Mouse (Mus musculus) adrenal gland, postnatal 14 days (tissue): Measurements from ENCODE around the gene Stk11. TPM values are rescaled to one million over a fixed set of nuclear protein-coding genes. Genes with fewer than 3 reads are reported as not detected.

Experiments used
- DNase-seq: peaks from one replicate; pipeline ENCODE4 v3.0.0; 2021; ENCODE audit warnings: mixed read lengths
- total RNA-seq: library from RNA; stranded (reverse); gene quantifications from 2 replicates; pipeline ENCODE4 v1.2.3, GENCODE M21; 2021

Gene Stk11
- total RNA-seq, 1 experiment from 2014 or later, result 147 TPM

GRCm38 (mm10) chr10:80170052-80170451, 54.4 kb downstream of the Stk11 start:
- DNase-seq, result no peak

DNA sequence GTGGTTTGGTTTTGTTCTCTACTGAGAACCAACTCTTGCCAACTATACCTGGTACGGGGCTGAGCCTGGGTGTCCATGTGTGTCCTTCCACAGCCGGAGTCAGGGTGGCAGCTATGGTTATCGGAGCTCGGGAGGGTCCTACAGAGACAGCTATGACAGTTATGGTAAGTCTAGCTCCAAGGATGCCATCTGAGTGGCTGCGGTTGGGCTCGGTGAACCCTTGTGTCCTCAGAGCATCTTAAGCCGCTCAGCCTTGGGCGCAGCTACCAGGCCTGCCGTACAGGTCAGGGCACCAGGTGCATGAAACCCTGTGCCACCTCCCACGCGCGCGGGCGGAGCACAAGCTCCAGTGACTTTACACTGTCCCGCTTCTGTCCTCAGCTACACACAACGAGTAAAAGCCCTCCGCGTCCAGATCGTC, 55.0 kb downstream of the Stk11 start:
- no peak for DNase-seq

DNA sequence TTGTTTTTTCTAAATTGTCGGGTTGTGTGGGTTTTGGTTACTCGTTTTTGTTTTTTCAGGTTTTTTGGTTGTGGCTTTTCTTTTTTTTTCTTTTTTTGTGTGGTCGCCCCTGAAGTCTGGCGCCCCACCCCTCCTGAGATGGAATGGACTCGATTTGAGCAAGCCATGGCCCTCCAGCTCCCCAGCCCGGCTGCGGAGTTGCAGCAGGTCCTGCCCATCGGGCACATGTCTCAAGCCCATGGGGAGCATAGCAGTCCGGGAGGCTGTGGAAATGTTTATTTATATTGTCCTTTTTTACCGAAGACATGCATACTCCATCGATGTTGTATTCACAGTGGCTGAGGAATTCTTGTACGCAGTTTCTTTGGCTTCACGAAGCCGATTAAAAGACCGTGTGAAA, 55.6 kb downstream of the Stk11 start:
- DNase-seq, result no peak

DNA sequence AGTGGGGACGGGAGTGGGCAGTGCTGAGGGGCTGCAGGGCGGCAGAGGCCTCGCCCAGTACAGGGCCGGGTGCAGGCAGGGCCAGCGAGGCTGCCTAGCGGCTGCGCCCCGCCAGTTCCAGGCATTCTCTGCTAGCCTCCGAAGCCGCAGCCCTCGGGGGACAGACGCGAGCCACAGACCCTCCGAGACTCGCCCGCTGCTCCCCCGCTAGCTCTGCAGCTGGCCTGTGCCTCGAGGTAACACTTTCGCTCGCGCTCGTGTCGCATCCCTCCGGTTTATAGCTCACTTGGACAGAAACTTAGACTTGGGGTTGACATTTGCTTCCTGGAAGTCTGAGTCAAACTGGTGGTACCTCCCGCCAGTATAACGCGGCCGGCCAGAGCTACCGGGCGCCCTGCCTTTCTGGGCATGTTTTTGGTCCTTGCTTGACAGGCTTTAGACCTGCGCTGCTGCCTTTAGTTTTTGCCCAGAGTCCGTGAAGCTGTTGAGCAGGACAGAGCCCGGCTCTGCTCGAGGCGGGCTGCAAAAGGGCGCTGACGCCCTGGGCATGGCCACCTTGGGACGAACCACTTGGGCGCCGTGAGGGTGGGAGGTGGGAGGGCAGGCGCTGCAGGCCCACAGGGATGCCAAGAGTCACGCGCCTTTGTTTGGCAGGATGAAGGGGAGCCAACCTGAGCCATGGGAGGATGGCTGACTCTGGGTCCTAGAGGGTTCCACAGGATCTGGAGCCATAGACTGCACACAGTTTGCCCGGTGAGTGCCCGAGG, 56.3 kb downstream of the Stk11 start:
- DNase-seq, result peak; percentile 63

DNA sequence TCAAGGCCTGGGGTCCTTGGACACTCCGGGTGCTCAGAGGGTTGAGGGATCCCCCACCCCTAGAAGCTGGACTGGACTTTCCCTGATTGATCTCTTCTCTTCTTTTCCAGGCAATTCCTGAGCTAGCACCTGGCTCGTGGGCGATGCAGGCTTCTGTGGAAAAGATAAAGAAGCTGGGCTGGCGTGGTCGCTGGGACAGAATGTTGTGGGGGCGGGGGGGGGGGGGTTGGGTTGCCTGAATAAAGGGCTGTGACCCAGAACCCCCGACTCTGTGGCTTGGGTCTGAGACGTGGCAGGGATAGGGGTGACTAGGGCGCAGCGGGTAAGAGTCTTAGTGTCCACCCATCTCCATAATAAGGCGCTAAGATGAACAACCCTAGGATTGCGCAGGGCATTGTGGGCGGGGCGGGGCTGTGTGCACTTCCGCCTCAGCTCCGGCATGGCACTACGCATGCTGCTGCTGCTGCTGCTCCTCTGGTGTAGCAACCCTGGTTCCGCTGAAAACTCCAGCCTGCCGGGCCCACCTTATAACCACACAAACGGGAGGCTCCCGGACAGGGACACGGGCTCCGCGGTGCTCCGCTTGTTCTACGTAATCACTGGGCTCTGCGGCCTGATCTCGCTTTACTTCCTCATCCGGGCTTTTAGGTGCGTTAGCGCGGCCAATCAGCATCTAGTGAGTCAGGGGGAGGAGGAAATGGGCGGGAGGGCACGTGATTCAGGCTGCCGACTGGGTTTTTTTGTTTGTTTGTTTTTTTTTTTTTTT, 57.1 kb downstream of the Stk11 start, which contains the start of gene 1600002K03Rik:
Gene 1600002K03Rik, plus strand, starts transcription at position 418 of the 766 bp plus-strand sequence.
- DNase-seq, result peak; percentile 93

DNA sequence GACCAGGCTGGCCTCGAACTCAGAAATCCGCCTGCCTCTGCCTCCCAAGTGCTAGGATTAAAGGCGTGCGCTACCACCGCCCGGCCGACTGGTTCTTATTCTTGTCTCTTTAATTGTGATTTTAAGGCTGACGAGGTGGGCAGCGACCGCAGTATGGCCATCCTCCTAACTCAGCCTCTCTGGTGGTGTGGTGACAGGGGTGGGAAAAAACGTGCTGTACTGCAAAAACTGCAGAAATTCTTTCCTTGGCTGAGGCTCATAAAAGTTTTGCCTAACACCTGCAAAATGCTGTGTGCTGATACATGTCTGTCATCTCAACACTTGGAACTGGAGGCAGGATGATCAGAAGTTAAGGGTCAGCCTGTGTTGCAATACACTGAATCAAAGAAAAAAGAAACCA, 57.8 kb downstream of the Stk11 start:
- DNase-seq, result no peak

DNA sequence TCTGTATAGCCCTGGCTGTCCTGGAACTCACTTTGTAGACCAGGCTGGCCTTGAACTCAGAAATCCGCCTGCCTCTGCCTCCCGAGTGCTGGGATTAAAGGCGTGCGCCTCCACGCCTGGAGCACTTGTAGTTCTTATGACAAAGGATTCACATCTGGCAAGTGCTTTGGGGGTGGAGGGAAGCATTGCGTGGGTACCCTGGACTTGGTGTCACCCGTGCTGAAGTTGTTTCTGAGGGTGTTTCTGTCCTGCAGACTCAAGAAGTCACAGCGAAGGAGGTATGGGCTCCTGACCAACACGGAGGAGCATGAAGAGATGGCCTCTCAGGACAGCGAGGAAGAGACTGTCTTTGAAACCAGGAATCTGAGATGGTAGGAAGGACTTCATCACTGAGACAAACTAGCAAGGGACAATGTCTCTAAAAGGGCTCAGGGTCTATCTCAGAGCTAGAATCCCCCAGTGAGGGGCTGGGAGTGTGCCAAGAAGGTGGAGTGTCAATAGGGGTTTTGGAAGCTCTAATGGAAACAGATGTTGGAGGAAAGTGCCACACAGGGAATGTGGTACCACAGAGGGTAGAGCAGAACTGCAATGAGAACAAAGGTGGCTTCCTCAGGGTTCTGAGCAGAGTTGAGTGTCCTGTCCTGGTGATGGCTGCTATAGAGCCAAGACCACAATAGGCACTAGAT, 58.5 kb downstream of the Stk11 start:
- no peak for DNase-seq

- peak; percentile 65 for DNase-seq
These were observed 59.1 kb downstream of the Stk11 start for GRCm38 (mm10) chr10:80174705-80175104.

DNA sequence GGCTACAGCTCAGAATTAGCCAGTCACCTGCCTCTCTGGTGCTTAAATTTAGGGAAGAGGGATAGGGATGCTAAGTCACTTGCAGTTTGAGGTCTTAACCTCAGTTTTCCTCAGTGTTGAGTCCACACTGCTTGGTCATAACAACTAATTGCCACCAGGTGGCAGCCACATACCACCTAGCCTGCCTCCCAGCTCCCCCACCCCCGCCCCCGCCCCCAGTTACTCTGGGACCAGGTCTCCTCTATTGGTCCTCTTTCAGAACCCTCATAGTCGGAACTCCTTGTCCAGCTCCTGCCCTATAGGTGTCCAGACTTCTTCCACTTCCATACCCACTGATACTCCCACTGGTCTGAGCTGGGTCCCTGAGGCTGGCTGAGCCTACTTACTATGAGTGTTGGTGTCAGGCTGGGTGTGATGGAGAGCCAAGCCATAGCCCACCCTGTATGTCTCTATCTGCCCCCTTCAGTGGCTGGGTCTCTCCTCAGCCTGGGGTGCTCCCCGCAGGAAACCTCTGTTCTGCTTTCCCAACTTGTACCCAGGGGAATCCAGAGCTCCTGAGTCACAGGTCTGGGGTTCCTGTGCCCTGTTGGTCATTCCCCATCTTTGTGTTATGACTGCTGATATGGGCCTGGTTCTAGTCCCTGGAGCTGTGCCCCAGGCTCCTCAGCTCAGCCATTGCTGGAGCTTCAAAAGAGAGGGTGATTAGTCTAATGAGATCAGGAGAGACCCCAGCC, 60.1 kb downstream of the Stk11 start:
- DNase-seq, result peak; percentile 54

- peak; percentile 72 for DNase-seq
These were observed 60.7 kb downstream of the Stk11 start for GRCm38 (mm10) chr10:80176270-80176834.

- peak; percentile 88 for DNase-seq
These were observed 62.1 kb downstream of the Stk11 start for GRCm38 (mm10) chr10:80177441-80178279.

DNA sequence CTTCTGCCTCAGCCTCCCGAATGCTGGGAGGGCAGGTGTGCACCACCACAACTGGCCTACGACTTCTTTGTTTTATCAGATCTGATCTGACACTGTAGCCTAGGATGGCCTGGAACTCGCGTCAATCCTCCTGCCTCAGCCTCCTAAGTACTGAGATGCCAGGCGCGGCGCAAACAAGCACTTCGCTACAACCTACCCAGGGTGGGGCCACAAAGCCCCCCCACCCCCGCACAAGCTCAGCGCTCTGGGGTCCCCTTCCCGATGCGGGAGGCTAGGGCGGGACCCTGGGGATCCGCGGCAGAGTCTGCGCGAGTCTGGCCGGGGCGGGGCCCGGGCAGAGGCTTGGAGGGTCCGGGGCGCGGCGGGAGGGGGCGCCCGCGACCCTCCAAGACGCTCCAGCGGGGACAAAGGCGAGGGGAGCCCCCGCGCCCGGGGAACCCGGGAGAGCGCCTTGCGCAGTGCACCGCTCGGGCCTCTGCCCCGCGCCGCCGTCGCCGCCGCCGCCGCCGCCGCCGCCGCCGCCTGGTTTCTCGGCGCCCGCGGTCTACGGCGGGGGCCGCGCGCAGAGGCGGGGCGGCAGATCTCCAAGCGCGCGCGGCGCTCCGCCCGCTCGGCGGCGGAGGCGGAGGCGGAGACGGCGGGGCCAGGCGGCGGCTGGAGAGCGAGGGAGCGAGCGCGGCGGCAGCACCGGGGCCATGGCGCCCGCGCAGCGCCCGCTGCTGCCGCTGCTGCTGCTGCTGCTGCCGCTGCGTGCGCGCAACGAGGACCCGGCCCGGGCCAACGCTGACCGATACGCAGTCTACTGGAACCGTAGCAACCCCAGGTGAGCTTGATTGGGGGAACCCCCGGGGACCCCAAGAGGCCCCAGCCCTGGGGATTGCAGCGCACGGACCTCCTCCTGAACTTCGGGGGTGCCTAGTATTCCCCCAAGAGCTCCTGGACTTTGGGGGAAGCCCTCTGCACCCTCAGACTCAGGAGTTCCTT, 63.8 kb downstream of the Stk11 start, which contains the start of gene Efna2:
Gene Efna2, plus strand, starts transcription at position 415 of the 984 bp plus-strand sequence.
- peak; percentile 72 for DNase-seq

Other genes starting within 250 kb of the Stk11 start
- 1.0 TPM in 1 of 2 replicates, not detected in the other for gene Prtn3, start 241.3 kb upstream of the Stk11 start, total RNA-seq
- 0.93 and 2.2 TPM in 2 replicates for gene Plppr3, start 241.2 kb upstream of the Stk11 start, total RNA-seq
- 0.70 TPM in 1 of 2 replicates, not detected in the other for gene Elane, start 229.6 kb upstream of the Stk11 start, total RNA-seq
- gene Cfd, start 224.9 kb upstream of the Stk11 start, total RNA-seq, result 561 and 750 TPM in 2 replicates
- gene Med16, start 206.9 kb upstream of the Stk11 start, total RNA-seq, result 32.0 and 38.4 TPM in 2 replicates
- not detected in 2 replicates for gene Gm26602, start 204.9 kb upstream of the Stk11 start, total RNA-seq
- gene Kiss1r, start 198.8 kb upstream of the Stk11 start, total RNA-seq, result 0.98 and 1.5 TPM in 2 replicates
- 75.8 and 82.8 TPM in 2 replicates for gene R3hdm4, start 194.6 kb upstream of the Stk11 start, total RNA-seq
- 5.9 and 6.9 TPM in 2 replicates for gene Arid3a, start 188.8 kb upstream of the Stk11 start, total RNA-seq
- gene Wdr18, start 155.7 kb upstream of the Stk11 start, total RNA-seq, result 30.3 and 36.6 TPM in 2 replicates
- gene Grin3b, start 145.1 kb upstream of the Stk11 start, total RNA-seq, result not detected in 2 replicates
- gene Tmem259, start 131.5 kb upstream of the Stk11 start, total RNA-seq, result 141 and 157 TPM in 2 replicates
- 40.2 and 55.9 TPM in 2 replicates for gene Cnn2, start 127.2 kb upstream of the Stk11 start, total RNA-seq
- 18.7 and 20.7 TPM in 2 replicates for gene Abca7, start 119.3 kb upstream of the Stk11 start, total RNA-seq
- 6.3 and 27.9 TPM in 2 replicates for gene Arhgap45, start 99.2 kb upstream of the Stk11 start, total RNA-seq
- 98.8 and 108 TPM in 2 replicates for gene Polr2e, start 76.0 kb upstream of the Stk11 start, total RNA-seq
- gene Gpx4, start 68.6 kb upstream of the Stk11 start, total RNA-seq, result 1,329 and 1,354 TPM in 2 replicates
- 52.8 and 52.9 TPM in 2 replicates for gene Sbno2, start 10.2 kb upstream of the Stk11 start, total RNA-seq
- gene Atp5d, start 22.8 kb downstream of the Stk11 start, total RNA-seq, result 920 and 980 TPM in 2 replicates
- 69.9 and 137 TPM in 2 replicates for gene Cbarp, start 25.0 kb downstream of the Stk11 start, total RNA-seq
- 114 and 140 TPM in 2 replicates for gene Midn, start 32.5 kb downstream of the Stk11 start, total RNA-seq
- 67.6 and 106 TPM in 2 replicates for gene Cirbp, start 50.2 kb downstream of the Stk11 start, total RNA-seq
- gene 1600002K03Rik, start 57.1 kb downstream of the Stk11 start, total RNA-seq, result 8.6 and 9.5 TPM in 2 replicates
- 3.1 and 3.9 TPM in 2 replicates for gene Efna2, start 63.7 kb downstream of the Stk11 start, total RNA-seq
- 23.8 and 29.9 TPM in 2 replicates for gene Mum1, start 110.6 kb downstream of the Stk11 start, total RNA-seq
- gene Ndufs7, start 133.3 kb downstream of the Stk11 start, total RNA-seq, result 426 and 463 TPM in 2 replicates
- 138 and 192 TPM in 2 replicates for gene Gamt, start 145.2 kb downstream of the Stk11 start, total RNA-seq
- 92.9 and 115 TPM in 2 replicates for gene Dazap1, start 145.7 kb downstream of the Stk11 start, total RNA-seq
- 1,072 and 1,285 TPM in 2 replicates for gene Rps15, start 176.7 kb downstream of the Stk11 start, total RNA-seq
- gene Apc2, start 180.2 kb downstream of the Stk11 start, total RNA-seq, result 1.5 and 4.4 TPM in 2 replicates
- gene 2310011J03Rik, start 204.7 kb downstream of the Stk11 start, total RNA-seq, result 26.9 and 27.9 TPM in 2 replicates
- gene Pcsk4, start 213.7 kb downstream of the Stk11 start, total RNA-seq, result 3.9 and 4.7 TPM in 2 replicates
- gene Reep6, start 214.2 kb downstream of the Stk11 start, total RNA-seq, result 16.0 and 45.2 TPM in 2 replicates
- 8.4 and 10.9 TPM in 2 replicates for gene Adamtsl5, start 232.6 kb downstream of the Stk11 start, total RNA-seq
- gene Plk5, start 240.7 kb downstream of the Stk11 start, total RNA-seq, result 0.30 and 0.44 TPM in 2 replicates